Mouse (Mus musculus) midbrain, embryonic 11.5 days (tissue): Measurements from ENCODE around the gene Snrk. TPM values are rescaled to one million over a fixed set of nuclear protein-coding genes. Genes with fewer than 3 reads are reported as not detected.

ENCODE experiments used
- ATAC-seq: fragments of 200-750 bp; cut with Nextera tagmentation; 2 replicates; pipeline ENCODE4 v1.8.0; 2017; ENCODE audit warnings: moderate TSS enrichment, moderate library complexity; ENCODE audit not compliant: low FRiP score
- DNase-seq: peaks from one replicate; pipeline ENCODE4 v3.0.0; 2015; ENCODE audit warnings: low spot score; ENCODE audit errors: missing footprints
- H3K27ac ChIP-seq: fragments of 300-500 bp; sonication (generic); 2 replicates; pipeline ENCODE4 v1.5.1; 2014; ENCODE audit warnings: low read depth, low read length
- H3K27me3 ChIP-seq: fragments of 300-500 bp; sonication (generic); 2 replicates; pipeline ENCODE4 v1.6.1; 2014; ENCODE audit warnings: mild to moderate bottlenecking, low read length, moderate library complexity, mixed read lengths; ENCODE audit not compliant: control insufficient read depth, insufficient read depth
- H3K36me3 ChIP-seq: fragments of 300-500 bp; sonication (generic); 2 replicates; pipeline ENCODE4 v1.6.1; 2014; ENCODE audit warnings: mild to moderate bottlenecking, low read length, moderate library complexity, mixed read lengths; ENCODE audit not compliant: control insufficient read depth, insufficient read depth
- H3K4me1 ChIP-seq: fragments of 300-500 bp; sonication (generic); 2 replicates; pipeline ENCODE4 v1.6.1; 2014; ENCODE audit warnings: low read length; ENCODE audit not compliant: control insufficient read depth, insufficient read depth
- H3K4me2 ChIP-seq: fragments of 300-500 bp; sonication (generic); 2 replicates; pipeline ENCODE4 v1.6.1; 2014; ENCODE audit warnings: mild to moderate bottlenecking, moderate library complexity
- H3K4me3 ChIP-seq: fragments of 300-500 bp; sonication (generic); 2 replicates; pipeline ENCODE4 v1.5.1; 2014; ENCODE audit warnings: low read depth, low read length
- H3K9ac ChIP-seq: fragments of 300-500 bp; sonication (generic); 2 replicates; pipeline ENCODE4 v1.6.1; 2014; ENCODE audit warnings: low read length
- H3K9me3 ChIP-seq: fragments of 300-500 bp; sonication (generic); 2 replicates; pipeline ENCODE4 v1.6.1; 2016; ENCODE audit warnings: low read length; ENCODE audit not compliant: control insufficient read depth
- WGBS: fragments of 180-500 bp; shearing (Covaris S2); extraction: QIAGEN DNeasy Blood & Tissue Kit; methylation state at CpG from one replicate; pipeline ENCODE4 v1.1.7; 2014; 5-methylcytosine and 5-hydroxymethylcytosine counted together
- polyA plus RNA-seq: library from polyadenylated mRNA; unstranded; fragments of >200 nt; fragmentation: Nextera tagmentation; extraction: Ambion mirVana; gene quantifications from 2 replicates; pipeline ENCODE4 v1.2.1, GENCODE M21; 2014

Gene Snrk
- polyA plus RNA-seq, 1 experiment from 2014 or later, result 24.9 TPM

DNA sequence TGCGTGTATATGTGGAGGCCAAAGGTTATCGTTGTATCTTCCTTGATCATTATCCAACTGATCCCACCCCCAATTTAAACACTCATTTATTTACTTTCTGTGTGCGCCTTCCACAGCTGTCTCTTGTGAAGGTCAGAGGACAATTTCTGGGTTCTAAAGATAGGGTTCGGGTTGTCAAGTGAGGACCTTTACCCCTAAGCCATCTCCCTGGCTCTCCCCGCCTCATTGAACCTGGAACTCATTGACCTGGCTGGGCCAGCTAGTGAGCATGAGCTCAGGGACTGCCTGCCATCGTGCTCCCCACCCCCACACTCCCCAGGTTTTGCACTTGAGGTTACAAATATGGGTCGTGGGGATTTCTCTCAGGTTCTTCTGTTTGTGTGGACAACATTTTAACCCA, 15.1 kb downstream of the Snrk start:
- ATAC-seq (no peak), DNase-seq (no peak)
- Histone ChIP-seq H3K9ac (no peak overlapping the region), H3K4me3 (no peak overlapping the region), H3K27ac (no peak overlapping the region), H3K9me3 (no peaks in the 10 kb centered on the region), H3K4me2 (no peak overlapping the region), H3K27me3 (no peaks in the 10 kb centered on the region), H3K4me1 (no peaks in the 10 kb centered on the region), H3K36me3 (no peaks in the 10 kb centered on the region)
- WGBS, result 85% methylated on average over 7 of the region's 7 CpGs

- no peaks in the 10 kb centered on the region for H3K27me3 ChIP-seq
- DNase-seq (no peak), ATAC-seq (no peak)
- WGBS, result 80% methylated on average over 1 of the region's 1 CpGs
- no peak overlapping the region for H3K9ac ChIP-seq
- no peaks in the 10 kb centered on the region for H3K36me3 ChIP-seq
- H3K27ac ChIP-seq, result no peak overlapping the region
- H3K4me1 ChIP-seq, result no peaks in the 10 kb centered on the region
- no peak overlapping the region for H3K4me3 ChIP-seq
- H3K4me2 ChIP-seq, result no peak overlapping the region
- no peaks in the 10 kb centered on the region for H3K9me3 ChIP-seq
Measured at GRCm38 (mm10) chr9:122135095-122135884, 18.2 kb downstream of the Snrk start.

GRCm38 (mm10) chr9:122135885-122136170, 18.8 kb downstream of the Snrk start:
- DNase-seq, result no peak
- Histone ChIP-seq H3K9me3 (no peaks in the 10 kb centered on the region), H3K4me3 (no peak overlapping the region), H3K27ac (no peak overlapping the region), H3K4me2 (no peak overlapping the region), H3K36me3 (no peaks in the 10 kb centered on the region), H3K4me1 (no peaks in the 10 kb centered on the region), H3K9ac (no peak overlapping the region), H3K27me3 (no peaks in the 10 kb centered on the region)
- ATAC-seq, result no peak
- 81% methylated on average over 2 of the region's 2 CpGs for WGBS

GRCm38 (mm10) chr9:122137960-122138359, 20.9 kb downstream of the Snrk start:
- Histone ChIP-seq H3K4me2 (no peak overlapping the region), H3K9me3 (no peaks in the 10 kb centered on the region), H3K27ac (no peak overlapping the region), H3K4me3 (no peak overlapping the region), H3K9ac (no peak overlapping the region), H3K36me3 (no peaks in the 10 kb centered on the region), H3K27me3 (no peaks in the 10 kb centered on the region), H3K4me1 (no peaks in the 10 kb centered on the region)
- WGBS, result 59% methylated on average over 1 of the region's 1 CpGs
- DNase-seq, result no peak
- ATAC-seq, result no peak

GRCm38 (mm10) chr9:122138371-122139029, 21.4 kb downstream of the Snrk start:
- Histone ChIP-seq H3K36me3 (no peaks in the 10 kb centered on the region), H3K9me3 (no peaks in the 10 kb centered on the region), H3K4me1 (no peaks in the 10 kb centered on the region), H3K9ac (no peak overlapping the region), H3K4me3 (no peak overlapping the region), H3K4me2 (no peak overlapping the region), H3K27ac (no peak overlapping the region), H3K27me3 (no peaks in the 10 kb centered on the region)
- WGBS, result 86% methylated on average over 4 of the region's 4 CpGs
- ATAC-seq (no peak), DNase-seq (no peak)

GRCm38 (mm10) chr9:122139236-122139635, 22.2 kb downstream of the Snrk start:
- Histone ChIP-seq H3K9me3 (no peaks in the 10 kb centered on the region), H3K4me2 (no peak overlapping the region), H3K36me3 (peaks cover 2% of the 10 kb centered on the region), H3K9ac (no peak overlapping the region), H3K4me1 (no peaks in the 10 kb centered on the region), H3K4me3 (no peak overlapping the region), H3K27me3 (no peaks in the 10 kb centered on the region), H3K27ac (no peak overlapping the region)
- no peak for ATAC-seq
- 58% methylated on average over 2 of the region's 2 CpGs for WGBS
- no peak for DNase-seq

DNA sequence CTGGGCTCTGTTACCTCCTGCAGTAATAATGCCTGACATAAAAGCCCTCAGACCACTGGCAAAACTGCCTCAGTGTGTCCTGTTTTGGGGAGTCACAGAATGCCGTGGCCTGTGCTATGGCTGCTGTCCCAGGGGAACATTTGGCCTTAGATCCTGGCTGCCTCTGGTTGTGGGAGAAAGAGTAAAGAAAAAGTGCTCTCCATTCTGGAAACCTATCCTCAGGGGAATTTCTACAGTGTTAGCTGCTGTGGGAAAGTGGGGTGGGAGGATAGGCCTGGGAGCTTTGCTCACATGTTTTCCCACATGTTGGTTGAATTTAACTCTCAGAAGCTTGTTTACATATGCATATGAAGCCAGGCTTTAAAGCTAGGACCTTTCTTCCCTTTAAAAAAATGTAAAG, 26.2 kb downstream of the Snrk start:
- no peak overlapping the region for H3K4me2 ChIP-seq
- no peak for DNase-seq
- 66% methylated on average over 1 of the region's 1 CpGs for WGBS
- ATAC-seq, result no peak
- no peaks in the 10 kb centered on the region for H3K27me3 ChIP-seq
- peaks cover 10% of the 10 kb centered on the region for H3K36me3 ChIP-seq
- no peak overlapping the region for H3K4me3 ChIP-seq
- peaks cover 4% of the 10 kb centered on the region; the same call in 1 of the 2 replicates for H3K4me1 ChIP-seq
- peak overlapping the region; percentile 22; the same call in 1 of the 2 replicates for H3K27ac ChIP-seq
- H3K9ac ChIP-seq, result no peak overlapping the region
- H3K9me3 ChIP-seq, result peaks cover 4% of the 10 kb centered on the region; the same call in 1 of the 2 replicates

- Histone ChIP-seq H3K9me3 (peaks cover 4% of the 10 kb centered on the region; the same call in 1 of the 2 replicates), H3K36me3 (peaks cover 10% of the 10 kb centered on the region), H3K27ac (no peak overlapping the region), H3K4me3 (no peak overlapping the region), H3K4me1 (peaks cover 4% of the 10 kb centered on the region; the same call in 1 of the 2 replicates), H3K27me3 (no peaks in the 10 kb centered on the region), H3K4me2 (no peak overlapping the region), H3K9ac (no peak overlapping the region)
- WGBS, result 93% methylated on average over 3 of the region's 3 CpGs
- no peak for ATAC-seq
- DNase-seq, result no peak
Measured at GRCm38 (mm10) chr9:122144776-122145175, 27.7 kb downstream of the Snrk start.

DNA sequence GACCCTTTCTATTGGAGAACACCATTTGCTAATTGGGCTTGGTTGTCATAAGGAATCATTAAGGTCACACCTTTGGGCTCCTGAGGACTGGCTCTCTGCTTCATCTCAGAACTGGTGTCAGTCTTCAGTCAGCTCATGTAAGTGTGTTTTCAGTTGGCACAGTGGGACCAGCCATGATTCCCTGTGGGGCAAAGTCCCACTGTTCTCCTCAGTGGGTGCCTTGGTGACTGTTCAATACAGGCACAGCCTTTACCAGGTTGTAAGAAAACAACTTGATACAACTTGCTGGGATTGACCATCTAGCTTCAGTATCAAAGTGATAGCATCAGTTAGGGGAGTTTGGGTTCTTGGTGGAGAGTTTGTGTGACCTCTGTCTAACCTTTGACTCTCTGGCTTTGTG, 28.6 kb downstream of the Snrk start:
- no peaks in the 10 kb centered on the region for H3K27me3 ChIP-seq
- H3K27ac ChIP-seq, result no peak overlapping the region
- ATAC-seq, result no peak

More for the DNA sequence above, 28.6 kb downstream of the Snrk start:
- Histone ChIP-seq H3K9ac (no peak overlapping the region), H3K9me3 (peaks cover 4% of the 10 kb centered on the region; the same call in 1 of the 2 replicates), H3K36me3 (peaks cover 10% of the 10 kb centered on the region), H3K4me1 (peaks cover 4% of the 10 kb centered on the region; the same call in 1 of the 2 replicates), H3K4me2 (no peak overlapping the region), H3K4me3 (no peak overlapping the region)
- DNase-seq, result no peak
